In genomic region chr11:79071082-79071972, GRCm38 (mm10) we compare ENCODE assay signal across 9 mouse cellular contexts.
A peak's percentile ranks its signal among the peaks of the same experiment; 100 is the strongest.
DNase-seq lines count a peak whose midpoint lies in the region; ATAC-seq and TF ChIP-seq lines count a peak whose summit lies in the region.
"Had no signal": no experiment of that assay in that cellular context is flagged by ENCODE, and none has a peak within 500 bp of the region (broad histone marks: within the 10 kb centered on the region; RNA-seq: fewer than 3 reads in every experiment).

No protein-coding gene starts in this region.

- H3K36me3 ChIP-seq in erythroblast, embryonic 14.5 days (ENCODE audit: control insufficient read depth) = peaks cover 69% of the 10 kb centered on the region
- H3K36me3 ChIP-seq in liver, embryonic 14.5 days (replicated peaks; ENCODE audit: control insufficient read depth, insufficient read depth, low read depth) = no peaks in the 10 kb centered on the region
- no peaks in the 10 kb centered on the region for H3K36me3 ChIP-seq in midbrain, embryonic 16.5 days (ENCODE audit: control insufficient read depth, insufficient read depth, low read length)

- peak overlapping the region; percentile 96 for H3K27ac ChIP-seq in liver, embryonic 14.5 days
- H3K27ac ChIP-seq in midbrain, embryonic 16.5 days (ENCODE audit: low read length) = no peak overlapping the region
- H3K27ac ChIP-seq: limb, embryonic 15.5 days had no signal

- 7% methylated on average over 7 of the region's 7 CpGs for WGBS in liver, embryonic 14.5 days (ENCODE audit: insufficient replicate concordance)
- WGBS in midbrain, embryonic 16.5 days = 82% methylated on average over 7 of the region's 7 CpGs

- intact Hi-C loops in heart, postnatal 25 days (cut with DNase I) = no loop called here

- no peaks in the 10 kb centered on the region for H3K9me3 ChIP-seq in erythroblast, embryonic 14.5 days (ENCODE audit: control insufficient read depth, low read length)
- H3K9me3 ChIP-seq in liver, embryonic 14.5 days (ENCODE audit: control insufficient read depth, low read length) = no peaks in the 10 kb centered on the region
- no peaks in the 10 kb centered on the region for H3K9me3 ChIP-seq in midbrain, embryonic 16.5 days (replicated peaks; ENCODE audit: control insufficient read depth, low read length, poor library complexity, severe bottlenecking)
- H3K9me3 ChIP-seq: limb, embryonic 15.5 days had no signal

- peak; percentile 17; the same call in 1 of the 2 replicates for TF ChIP-seq CTCF in liver, embryonic 14.5 days (IDR thresholded peaks at IDR 0.05; ENCODE audit: low read depth)

- peak; percentile 86 for ATAC-seq in liver, embryonic 14.5 days (ENCODE audit: insufficient read depth)
- no peak for ATAC-seq in midbrain, embryonic 16.5 days

- peaks cover 99% of the 10 kb centered on the region for H3K4me1 ChIP-seq in erythroblast, embryonic 14.5 days (ENCODE audit: control insufficient read depth)
- peaks cover 66 to 82% of the 10 kb centered on the region in 2 experiments for H3K4me1 ChIP-seq in liver, embryonic 14.5 days (replicated peaks; ENCODE audit: control insufficient read depth in 2 of 2, insufficient read depth in 2 of 2, low read length in 1 of 2)
- H3K4me1 ChIP-seq in midbrain, embryonic 16.5 days (ENCODE audit: control insufficient read depth, insufficient read depth, low read length) = peaks cover 12% of the 10 kb centered on the region

- no peaks in the 10 kb centered on the region for H3K27me3 ChIP-seq in erythroblast, embryonic 14.5 days (ENCODE audit: control insufficient read depth)
- no peaks in the 10 kb centered on the region for H3K27me3 ChIP-seq in liver, embryonic 14.5 days (ENCODE audit: control insufficient read depth, insufficient read depth, low read length)
- H3K27me3 ChIP-seq in midbrain, embryonic 16.5 days (ENCODE audit: control insufficient read depth, insufficient read depth, low read depth, low read length) = no peaks in the 10 kb centered on the region
- H3K27me3 ChIP-seq: limb, embryonic 15.5 days had no signal

- H3K4me3 ChIP-seq in erythroblast, embryonic 14.5 days (replicated peaks) = peak overlapping the region; percentile 69
- peak overlapping the region; percentile 59 to 70 for H3K4me3 ChIP-seq in liver, embryonic 14.5 days (ENCODE audit: insufficient read depth in 1 of 2, low read depth in 2 of 2, low read length in 2 of 2)
- no peak overlapping the region for H3K4me3 ChIP-seq in midbrain, embryonic 16.5 days (ENCODE audit: low read depth, low read length)
- H3K4me3 ChIP-seq: limb, embryonic 15.5 days had no signal

- DNase-seq in heart, adult 11 months = peak; percentile 98
- DNase-seq in heart, postnatal 25 days (ENCODE audit: low spot score) = no peak
- DNase-seq in MEL-GATA-1-ER (ENCODE audit: extremely low read depth, low read depth) = peak; percentile 65
- DNase-seq in liver, embryonic 14.5 days (ENCODE audit: low read depth in 3 of 3, low spot score in 3 of 3) = peak; percentile 90 to 92 (median 92)
- no peak for DNase-seq in layer of hippocampus, postnatal 36 days
- no peak for DNase-seq in kidney, postnatal 4 days

- peak; percentile 83 for TF ChIP-seq EP300 in liver, embryonic 14.5 days (IDR thresholded peaks at IDR 0.05; ENCODE audit: low read depth)

- H3K9ac ChIP-seq in liver, embryonic 14.5 days (replicated peaks) = peak overlapping the region; percentile 85
- no peak overlapping the region for H3K9ac ChIP-seq in midbrain, embryonic 16.5 days (ENCODE audit: low read depth, low read length)
- H3K9ac ChIP-seq: limb, embryonic 15.5 days had no signal

- peak overlapping the region; percentile 78 for H3K4me2 ChIP-seq in liver, embryonic 14.5 days (ENCODE audit: low read depth)
- H3K4me2 ChIP-seq in midbrain, embryonic 16.5 days (ENCODE audit: low read length) = no peak overlapping the region
- H3K4me2 ChIP-seq: limb, embryonic 15.5 days had no signal

Comparison
In these comparisons a context has a peak if more than half of its experiments do, and no peak if none do; other contexts are left out.
1. DNase-seq: peak in heart, adult 11 months (single experiment), MEL-GATA-1-ER (single experiment) and liver, embryonic 14.5 days (3 of 3); none in heart, postnatal 25 days (single experiment), layer of hippocampus, postnatal 36 days (0 of 2) and kidney, postnatal 4 days (0 of 2).